Mouse (Mus musculus) naive thymus-derived CD4-positive, alpha-beta T cell, adult 2 months (primary cell): ENCODE data around the gene Jph2.

Source experiments
- DNase-seq: peaks from one replicate; pipeline ENCODE4 v3.0.0-alpha.2; 2011; ENCODE audit warnings: low read depth

Gene Jph2

DNA sequence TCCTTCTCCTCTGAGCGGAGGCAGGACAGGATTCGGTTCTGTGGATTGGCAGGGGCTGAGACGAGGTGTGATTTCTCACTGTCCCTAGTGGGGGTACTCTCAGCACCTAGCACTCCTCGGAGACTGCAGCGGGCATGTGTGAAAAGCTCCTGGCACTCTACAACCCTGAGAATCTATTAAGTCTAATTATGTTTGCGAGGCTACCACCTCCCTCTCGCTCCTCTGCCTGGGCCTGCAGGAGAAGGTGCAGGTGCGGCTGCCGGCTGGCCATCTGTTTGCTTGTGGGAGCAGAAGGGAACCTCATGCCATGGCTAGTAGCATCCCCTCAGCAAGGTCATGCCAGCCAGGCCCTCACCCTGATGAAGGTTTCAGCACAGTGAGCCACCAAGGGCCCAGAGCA is 94.8 kb downstream of the Jph2 start:
- DNase-seq: no peak

GRCm38 (mm10) chr2:163301641-163302040 is 96.2 kb downstream of the Jph2 start:
- DNase-seq: no peak

- DNase-seq: no peak
These were observed 97.4 kb downstream of the Jph2 start for GRCm38 (mm10) chr2:163300069-163301060.

- DNase-seq: no peak
These were observed 100.7 kb downstream of the Jph2 start for GRCm38 (mm10) chr2:163296999-163297630.

DNA sequence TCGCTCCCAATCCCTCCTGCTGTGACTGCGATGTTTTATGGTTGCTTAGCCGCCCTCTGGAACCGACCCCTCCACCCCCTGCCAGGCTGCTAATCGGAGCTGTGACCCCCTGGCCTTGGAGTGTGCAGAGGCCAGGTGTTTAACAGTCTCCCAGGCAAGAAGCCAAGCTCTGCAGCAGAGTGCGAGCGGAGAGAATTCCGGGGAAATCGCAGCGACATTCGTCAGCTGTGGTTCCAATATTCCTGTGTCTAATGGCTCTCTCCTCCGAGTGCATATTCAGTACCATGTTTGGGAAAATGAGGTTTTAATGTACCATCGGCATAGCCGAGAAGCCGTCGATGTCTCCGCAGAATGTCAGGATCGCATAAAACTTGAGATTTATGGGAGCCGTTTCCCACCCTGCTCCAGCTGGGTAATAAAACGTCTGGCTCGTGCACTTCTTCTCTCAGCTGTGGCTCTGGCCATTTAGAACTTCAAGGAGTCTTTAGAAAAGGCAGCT is 108.9 kb downstream of the Jph2 start:
- no peak for DNase-seq
